Mouse (Mus musculus) frontal cortex, postnatal 25 days (tissue): ENCODE measurements around the gene Ptgir.

Experiments used
- DNase-seq, 2 experiments: peaks; one replicate each; pipeline ENCODE4 v3.0.0; 2022; ENCODE audit warnings: low spot score in 2 of 2

The Ptgir gene

DNA sequence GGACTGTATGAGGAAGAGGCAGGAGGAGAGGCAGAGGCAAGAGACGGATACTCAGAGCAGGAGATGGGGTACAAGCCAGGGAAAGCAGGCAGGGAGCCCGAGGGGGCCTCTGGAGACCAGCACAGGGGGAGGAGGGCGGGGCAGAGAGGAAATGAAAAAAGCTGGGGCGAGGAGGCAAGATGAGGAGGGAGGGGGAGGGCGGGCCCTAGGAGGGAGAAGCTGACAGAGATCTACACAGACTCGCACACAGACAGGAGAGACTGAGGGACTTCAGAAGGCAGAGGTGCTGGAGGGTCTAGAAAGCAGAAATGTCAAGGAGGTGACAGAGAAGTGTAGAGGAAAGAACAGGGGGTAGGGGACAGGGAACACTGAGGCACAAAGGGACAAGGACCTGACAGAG is at the start of gene Ptgir:
Ptgir (plus strand) TSS at position 210 of the 400 bp plus-strand sequence.
- DNase-seq = no peak

- no peak for DNase-seq
These were observed 48.0 kb upstream of the Ptgir start for GRCm38 (mm10) chr7:16858336-16858735.

DNA sequence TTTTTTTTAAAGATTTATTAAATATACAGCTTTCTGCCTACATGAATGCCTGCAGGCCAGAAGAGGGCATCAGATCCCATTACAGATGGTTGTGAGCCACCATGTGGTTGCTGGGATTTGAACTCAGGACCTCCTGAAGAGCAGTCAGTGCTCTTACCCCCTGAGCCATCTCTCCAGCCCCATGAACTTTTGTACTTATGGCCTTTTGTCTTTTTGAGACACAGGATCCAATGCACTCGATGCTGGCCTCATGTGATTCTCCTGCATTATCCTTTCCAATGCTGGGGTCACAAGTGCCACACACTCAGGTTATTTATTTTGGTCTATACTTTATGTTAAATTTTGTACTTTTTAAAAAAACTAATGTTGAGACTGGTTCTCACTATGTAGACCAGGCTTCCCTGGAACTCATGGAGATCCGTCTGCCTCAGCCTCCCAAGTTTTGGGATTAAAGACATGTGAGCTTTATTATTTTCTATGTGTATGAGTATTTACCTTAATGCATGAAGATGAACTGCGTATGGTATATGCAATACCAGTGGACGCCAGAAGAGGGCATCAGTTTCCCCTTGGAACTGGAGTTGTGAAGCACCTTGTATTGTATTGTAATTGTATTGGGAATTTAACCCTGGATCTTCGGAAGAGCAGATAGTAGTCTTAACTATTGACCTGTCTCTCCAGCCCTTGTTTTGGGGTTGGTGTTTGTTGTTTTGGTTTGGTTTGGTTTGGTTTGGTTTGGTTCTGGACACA is 46.2 kb upstream of the Ptgir start:
- no peak for DNase-seq

GRCm38 (mm10) chr7:16867488-16867887 is 38.8 kb upstream of the Ptgir start:
- no peak for DNase-seq

- DNase-seq = peak; percentile 61 to 81
These were observed 36.8 kb upstream of the Ptgir start for GRCm38 (mm10) chr7:16869497-16869896.

DNA sequence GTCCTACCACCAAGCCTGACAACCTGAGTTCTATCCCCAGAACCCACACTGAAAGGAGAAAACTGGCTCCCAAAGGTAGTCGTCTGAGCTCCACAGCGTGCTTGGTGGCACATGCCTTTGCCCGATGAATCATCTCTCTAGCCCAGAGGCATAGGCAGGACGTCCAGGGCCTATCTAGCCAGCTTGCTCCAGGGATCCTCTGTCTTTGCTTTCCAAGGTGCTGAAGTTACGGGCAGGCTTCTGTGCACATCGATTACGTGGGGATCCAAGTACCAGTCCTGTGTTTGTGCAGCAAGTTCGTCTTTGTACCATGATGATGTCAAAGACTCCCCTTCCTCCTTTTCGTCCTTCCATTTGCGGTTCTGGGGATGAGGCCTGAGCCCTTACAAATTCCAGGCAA is 34.7 kb upstream of the Ptgir start:
- DNase-seq = no peak

DNA sequence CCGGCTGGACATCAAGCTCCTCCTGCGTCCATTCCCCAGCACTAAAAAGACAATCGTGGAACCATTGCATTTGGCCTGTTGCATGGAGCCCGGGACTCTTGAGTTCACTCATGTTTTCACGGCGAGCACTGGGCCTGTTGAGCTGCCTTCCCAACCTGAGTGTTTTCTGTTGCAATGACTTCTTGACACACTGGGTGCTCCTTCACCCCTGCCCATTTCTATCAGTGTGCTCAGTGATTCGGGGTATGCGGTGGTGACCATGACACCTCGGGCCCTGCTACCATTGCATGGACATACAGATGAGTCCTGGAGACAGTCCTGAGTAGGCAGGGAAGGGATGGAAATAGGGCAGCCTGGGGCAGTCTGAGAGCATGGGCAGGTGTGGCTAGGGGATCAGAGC is 33.8 kb upstream of the Ptgir start:
- no peak for DNase-seq

- DNase-seq = no peak
These were observed 32.9 kb upstream of the Ptgir start for GRCm38 (mm10) chr7:16873392-16873791.

GRCm38 (mm10) chr7:16874190-16874589 is 32.1 kb upstream of the Ptgir start:
- peak; percentile 46 to 60 for DNase-seq

- DNase-seq = peak; percentile 99
These were observed 31.5 kb upstream of the Ptgir start for GRCm38 (mm10) chr7:16874756-16875309.

- DNase-seq = no peak
These were observed 31.2 kb upstream of the Ptgir start, which contains the start of gene Dact3 for GRCm38 (mm10) chr7:16875310-16875325. TSS of gene Dact3 (plus strand) at chr7:16875317.

GRCm38 (mm10) chr7:16875326-16875725 is 31.0 kb upstream of the Ptgir start:
- no peak for DNase-seq

DNA sequence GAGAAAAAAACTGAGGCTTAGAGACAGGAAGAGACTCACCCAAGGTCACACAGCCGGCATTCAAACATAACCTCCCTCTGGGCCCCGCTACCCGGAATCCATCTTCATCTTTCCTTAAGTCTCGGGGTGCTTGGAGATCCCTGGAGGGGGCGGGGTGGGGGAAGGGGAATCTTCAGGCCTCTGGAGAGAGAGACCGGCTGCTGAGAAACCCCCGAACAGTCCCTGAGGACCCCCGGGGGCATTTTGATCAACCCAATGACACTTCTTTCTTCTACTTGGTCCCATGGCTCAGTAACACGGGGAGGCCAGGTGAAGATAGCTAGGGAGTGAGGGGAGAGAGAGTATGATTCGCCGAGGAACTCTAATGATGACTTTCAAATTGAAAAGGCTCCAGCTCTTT is 30.3 kb upstream of the Ptgir start:
- no peak for DNase-seq

GRCm38 (mm10) chr7:16876608-16877007 is 29.7 kb upstream of the Ptgir start:
- DNase-seq = no peak

DNA sequence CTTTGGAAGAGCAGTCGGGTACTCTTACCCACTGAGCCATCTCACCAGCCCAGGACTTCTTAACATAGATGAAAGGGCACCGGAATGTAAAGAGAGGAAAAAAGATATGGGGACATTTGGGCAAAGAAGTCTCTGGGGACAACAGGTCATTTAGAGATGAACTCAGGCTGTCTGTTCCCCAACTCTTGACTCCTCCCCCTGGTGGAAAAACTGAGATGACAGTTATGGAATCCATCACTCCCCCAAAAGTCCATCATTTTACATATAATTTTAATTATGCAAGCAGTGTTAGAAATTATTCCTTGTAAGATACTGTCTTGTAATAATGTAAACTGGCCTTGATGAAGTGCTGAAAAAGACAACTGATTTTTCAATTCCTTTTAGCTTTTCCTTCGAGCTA is 28.6 kb upstream of the Ptgir start:
- no peak for DNase-seq

DNA sequence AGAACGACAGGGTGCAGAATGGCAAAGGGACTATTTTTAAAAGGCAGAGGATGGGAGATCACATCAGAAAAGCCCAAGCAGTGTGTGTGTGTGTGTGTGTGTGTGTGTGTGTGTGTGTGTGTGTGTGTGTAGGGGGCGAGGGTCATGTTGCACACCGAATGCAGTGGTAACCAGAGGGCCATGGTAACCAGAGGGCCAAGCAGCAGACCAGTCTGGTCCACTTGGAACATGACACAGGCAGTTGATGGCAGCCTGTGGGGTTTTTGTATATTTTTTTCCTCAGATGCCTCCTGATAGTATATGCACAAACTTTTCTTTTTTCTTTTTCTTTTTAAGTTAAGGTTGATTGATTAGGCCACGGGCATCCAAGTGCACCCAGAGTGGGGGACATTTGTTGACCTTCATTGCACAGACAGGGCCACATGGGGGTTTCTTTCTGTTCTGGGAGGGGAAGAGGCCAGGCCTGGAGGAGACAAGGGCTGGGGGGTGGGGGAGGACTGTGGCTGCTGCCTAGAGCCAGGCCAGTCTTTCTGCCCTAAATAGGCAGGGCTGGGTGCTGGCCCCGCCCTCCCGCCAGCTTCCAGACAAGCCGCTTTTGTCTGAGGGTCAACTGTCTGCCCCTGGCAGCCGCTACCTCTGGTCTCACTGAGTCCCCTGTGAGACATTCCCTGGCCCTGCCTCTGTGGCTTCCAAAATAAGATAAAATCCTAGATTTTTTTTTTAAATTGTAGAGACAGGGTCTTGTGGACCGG is 26.3 kb upstream of the Ptgir start:
- no peak for DNase-seq

DNA sequence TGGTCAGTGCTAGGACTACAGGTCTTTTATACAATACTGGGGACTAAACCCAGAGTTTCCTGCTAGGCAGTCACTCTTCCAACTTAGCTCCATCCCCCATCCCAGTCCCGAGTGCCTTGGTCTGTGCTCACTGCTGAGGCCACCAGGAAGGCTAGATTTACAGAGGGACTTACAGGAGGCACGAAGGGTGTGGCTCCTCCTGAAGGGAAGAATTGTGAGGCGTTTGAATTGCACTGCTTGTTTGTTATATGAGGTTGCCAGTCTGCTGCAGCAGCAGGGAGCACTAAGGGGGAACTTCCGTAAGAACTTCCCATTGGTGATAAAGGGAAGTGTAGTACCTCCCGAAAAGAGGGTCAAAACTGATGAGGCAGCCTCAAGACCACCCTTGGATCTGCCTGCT is 25.7 kb upstream of the Ptgir start:
- DNase-seq = no peak

- DNase-seq = no peak
These were observed 23.1 kb upstream of the Ptgir start for GRCm38 (mm10) chr7:16883162-16883561.

- DNase-seq = no peak
These were observed 22.0 kb upstream of the Ptgir start for GRCm38 (mm10) chr7:16884334-16884733.

- no peak for DNase-seq
These were observed 21.0 kb upstream of the Ptgir start for GRCm38 (mm10) chr7:16885271-16885776.

DNA sequence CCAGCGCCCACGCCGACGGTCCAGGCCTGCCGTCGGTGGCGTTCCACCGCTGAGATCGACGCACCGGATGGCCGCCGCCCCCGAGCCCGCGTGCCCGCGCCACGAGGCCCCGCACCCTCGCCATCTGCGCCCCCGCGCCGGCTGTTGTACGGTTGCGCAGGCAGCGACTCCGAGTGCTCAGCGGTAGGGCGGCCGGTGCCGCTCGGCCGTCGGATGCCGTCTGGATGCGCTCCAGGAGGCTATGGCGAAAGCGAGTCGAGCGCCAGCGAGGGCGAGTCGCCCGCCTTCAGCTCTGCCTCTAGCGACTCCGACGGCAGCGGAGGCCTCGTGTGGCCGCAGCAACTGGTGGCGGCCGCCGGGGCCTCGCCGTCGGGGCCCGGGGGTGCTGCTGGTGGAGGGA is 20.4 kb upstream of the Ptgir start:
- DNase-seq = no peak

DNA sequence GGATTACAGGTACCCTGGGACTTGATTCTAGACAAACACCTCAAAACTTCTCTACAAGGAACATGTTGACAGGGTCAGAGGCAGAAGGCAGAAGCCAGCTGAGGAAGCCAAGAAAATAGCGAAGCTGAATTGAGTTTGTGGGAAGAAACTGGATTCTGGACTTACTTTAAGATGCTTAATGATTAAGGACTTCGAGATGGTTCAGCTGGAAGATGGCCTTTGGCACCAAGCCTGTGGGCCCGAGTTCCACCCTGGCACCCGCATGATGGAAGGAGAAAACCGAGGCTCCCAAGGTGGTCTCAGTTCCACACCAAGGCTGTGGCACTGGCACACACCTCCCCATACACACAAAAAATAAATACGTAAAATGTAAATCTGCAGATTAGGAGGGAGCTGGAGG is 15.8 kb upstream of the Ptgir start:
- no peak for DNase-seq

- no peak for DNase-seq
These were observed 15.3 kb upstream of the Ptgir start for GRCm38 (mm10) chr7:16890944-16891343.
